8 mouse cellular contexts compared by ENCODE assay signal in the genomic region with DNA sequence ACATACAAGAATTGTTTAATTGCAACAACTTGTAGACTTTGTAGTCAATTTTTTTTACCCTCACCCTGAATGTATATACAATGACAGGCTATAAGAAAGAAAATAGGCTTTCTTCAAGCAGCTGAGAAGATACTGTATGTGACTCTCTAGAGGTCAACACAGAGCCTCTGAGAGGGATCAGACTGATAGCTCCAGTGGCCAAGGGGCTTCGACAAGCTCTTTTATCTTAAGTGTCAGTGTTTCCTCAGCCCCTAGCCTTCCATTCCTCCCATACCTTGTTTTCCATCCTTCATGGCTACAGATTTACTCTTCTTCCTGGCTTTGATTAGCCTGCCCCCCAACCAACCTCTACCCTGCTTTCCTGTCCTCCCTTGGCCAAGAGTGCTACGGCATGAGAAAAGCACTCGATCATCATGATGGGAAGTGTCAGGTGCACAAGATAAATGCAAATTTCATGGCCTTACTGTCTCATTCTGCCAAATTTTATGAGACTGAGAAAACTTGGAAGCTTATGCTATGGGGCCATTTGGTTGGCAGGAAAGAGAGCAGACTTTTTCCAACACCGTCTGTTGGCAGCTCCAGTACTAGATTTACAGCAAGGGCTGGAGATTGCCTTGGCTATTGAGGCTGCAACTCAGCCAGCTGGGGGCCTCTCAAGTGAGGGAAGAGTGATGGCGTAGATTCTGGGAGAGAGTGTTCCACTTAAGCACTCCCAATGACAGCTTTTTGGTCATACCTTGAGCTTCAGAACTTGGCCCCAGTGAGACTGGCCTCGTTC.
A peak's percentile ranks its signal among the peaks of the same experiment; 100 is the strongest.
DNase-seq lines count a peak whose midpoint lies in the region; ATAC-seq lines count a peak whose summit lies in the region.

No protein-coding gene starts in this region.

- WGBS in forebrain, embryonic 13.5 days, result 89% methylated on average over 6 of the region's 6 CpGs
- WGBS in forebrain, embryonic 12.5 days, result 89% methylated on average over 6 of the region's 6 CpGs
- 61% methylated on average over 6 of the region's 6 CpGs for WGBS in neural tube, embryonic 11.5 days
- WGBS in intestine, embryonic 16.5 days, result 68% methylated on average over 6 of the region's 6 CpGs
- WGBS in hindbrain, embryonic 11.5 days, result 82% methylated on average over 6 of the region's 6 CpGs

- H3K27ac ChIP-seq in forebrain, embryonic 13.5 days, result no peak overlapping the region
- H3K27ac ChIP-seq in forebrain, embryonic 12.5 days, result no peak overlapping the region
- no peak overlapping the region for H3K27ac ChIP-seq in neural tube, embryonic 11.5 days (ENCODE audit: low read depth, low read length)
- H3K27ac ChIP-seq in intestine, embryonic 16.5 days (ENCODE audit: low read length), result no peak overlapping the region
- H3K27ac ChIP-seq in hindbrain, embryonic 11.5 days (ENCODE audit: low read depth, low read length), result no peak overlapping the region

- peak; percentile 23 for DNase-seq in lung, postnatal 10 days
- DNase-seq in lung, adult 18-20 months, result no peak
- peak; percentile 66 to 71 for DNase-seq in cerebellum, postnatal 25 days
- peak; percentile 23 for DNase-seq in neural tube, embryonic 11.5 days (ENCODE audit: low spot score)
- no peak for DNase-seq in hindbrain, embryonic 11.5 days (ENCODE audit: low spot score)

- no peaks in the 10 kb centered on the region for H3K9me3 ChIP-seq in forebrain, embryonic 13.5 days (replicated peaks)
- H3K9me3 ChIP-seq in forebrain, embryonic 12.5 days, result no peaks in the 10 kb centered on the region
- H3K9me3 ChIP-seq in neural tube, embryonic 11.5 days (ENCODE audit: control insufficient read depth, low read length), result no peaks in the 10 kb centered on the region
- H3K9me3 ChIP-seq in intestine, embryonic 16.5 days (ENCODE audit: control insufficient read depth, low read length), result no peaks in the 10 kb centered on the region
- no peaks in the 10 kb centered on the region for H3K9me3 ChIP-seq in hindbrain, embryonic 11.5 days (ENCODE audit: control insufficient read depth, low read length)

- no peaks in the 10 kb centered on the region for H3K4me1 ChIP-seq in forebrain, embryonic 13.5 days
- no peaks in the 10 kb centered on the region for H3K4me1 ChIP-seq in forebrain, embryonic 12.5 days
- H3K4me1 ChIP-seq in neural tube, embryonic 11.5 days (ENCODE audit: control insufficient read depth, insufficient read depth, low read length), result no peaks in the 10 kb centered on the region
- no peaks in the 10 kb centered on the region for H3K4me1 ChIP-seq in intestine, embryonic 16.5 days (ENCODE audit: control insufficient read depth, insufficient read depth, low read length)
- no peaks in the 10 kb centered on the region for H3K4me1 ChIP-seq in hindbrain, embryonic 11.5 days (replicated peaks; ENCODE audit: control insufficient read depth, insufficient read depth, low read length)

- H3K9ac ChIP-seq in forebrain, embryonic 13.5 days, result no peak overlapping the region
- H3K9ac ChIP-seq in forebrain, embryonic 12.5 days, result no peak overlapping the region
- H3K9ac ChIP-seq in neural tube, embryonic 11.5 days (ENCODE audit: low read length), result no peak overlapping the region
- no peak overlapping the region for H3K9ac ChIP-seq in intestine, embryonic 16.5 days (ENCODE audit: low read depth, low read length)
- H3K9ac ChIP-seq in hindbrain, embryonic 11.5 days (ENCODE audit: low read depth, low read length), result no peak overlapping the region

- no peaks in the 10 kb centered on the region for H3K27me3 ChIP-seq in forebrain, embryonic 13.5 days
- no peaks in the 10 kb centered on the region for H3K27me3 ChIP-seq in forebrain, embryonic 12.5 days
- no peaks in the 10 kb centered on the region for H3K27me3 ChIP-seq in neural tube, embryonic 11.5 days (ENCODE audit: control insufficient read depth, insufficient read depth, low read length)
- H3K27me3 ChIP-seq in intestine, embryonic 16.5 days (replicated peaks; ENCODE audit: control insufficient read depth, insufficient read depth, low read length), result no peaks in the 10 kb centered on the region
- H3K27me3 ChIP-seq in hindbrain, embryonic 11.5 days (ENCODE audit: control insufficient read depth, insufficient read depth, low read length), result no peaks in the 10 kb centered on the region

- peak; percentile 90; the same call in 1 of the 2 replicates for ATAC-seq in forebrain, embryonic 13.5 days
- no peak for ATAC-seq in forebrain, embryonic 12.5 days (ENCODE audit: low FRiP score)
- ATAC-seq in neural tube, embryonic 11.5 days (ENCODE audit: insufficient read depth, low FRiP score, low TSS enrichment), result no peak
- no peak for ATAC-seq in intestine, embryonic 16.5 days
- no peak for ATAC-seq in hindbrain, embryonic 11.5 days (ENCODE audit: low FRiP score)

- no peaks in the 10 kb centered on the region for H3K36me3 ChIP-seq in forebrain, embryonic 13.5 days (ENCODE audit: poor library complexity, severe bottlenecking)
- H3K36me3 ChIP-seq in forebrain, embryonic 12.5 days (replicated peaks), result no peaks in the 10 kb centered on the region
- H3K36me3 ChIP-seq in neural tube, embryonic 11.5 days (ENCODE audit: control insufficient read depth, insufficient read depth, low read length), result no peaks in the 10 kb centered on the region
- H3K36me3 ChIP-seq in intestine, embryonic 16.5 days (ENCODE audit: control insufficient read depth, insufficient read depth, low read length), result no peaks in the 10 kb centered on the region
- H3K36me3 ChIP-seq in hindbrain, embryonic 11.5 days (ENCODE audit: control insufficient read depth, insufficient read depth, low read length), result no peaks in the 10 kb centered on the region

- no peak overlapping the region for H3K4me3 ChIP-seq in forebrain, embryonic 13.5 days
- no peak overlapping the region for H3K4me3 ChIP-seq in forebrain, embryonic 12.5 days (replicated peaks)
- no peak overlapping the region for H3K4me3 ChIP-seq in neural tube, embryonic 11.5 days (ENCODE audit: low read depth, low read length)
- H3K4me3 ChIP-seq in intestine, embryonic 16.5 days (ENCODE audit: low read length), result no peak overlapping the region
- H3K4me3 ChIP-seq in hindbrain, embryonic 11.5 days (ENCODE audit: low read depth, low read length), result no peak overlapping the region

- no peak overlapping the region for H3K4me2 ChIP-seq in forebrain, embryonic 13.5 days
- no peak overlapping the region for H3K4me2 ChIP-seq in forebrain, embryonic 12.5 days
- no peak overlapping the region for H3K4me2 ChIP-seq in neural tube, embryonic 11.5 days (ENCODE audit: low read depth)
- H3K4me2 ChIP-seq in intestine, embryonic 16.5 days (ENCODE audit: low read depth, low read length), result no peak overlapping the region
- H3K4me2 ChIP-seq in hindbrain, embryonic 11.5 days (replicated peaks; ENCODE audit: low read depth, low read length), result no peak overlapping the region

Comparison
In these comparisons a context has a peak if more than half of its experiments do, and no peak if none do; other contexts are left out.
1. DNase-seq: peak in lung, postnatal 10 days (single experiment), cerebellum, postnatal 25 days (2 of 2) and neural tube, embryonic 11.5 days (single experiment); none in lung, adult 18-20 months (0 of 2) and hindbrain, embryonic 11.5 days (single experiment).